Mouse (Mus musculus) bone marrow, adult 2 months (tissue): ENCODE measurements around the gene Bag6. TPM values are rescaled to one million over a fixed set of nuclear protein-coding genes. Genes with fewer than 3 reads are reported as not detected.

Experiments used
- H3K27ac ChIP-seq: fragments of 200-500 bp; 2 replicates; pipeline ENCODE4 v1.5.1; 2012; ENCODE audit warnings: low read depth, mild to moderate bottlenecking, control low read depth, inconsistent platforms, low read length; ENCODE audit not compliant: control insufficient read depth, poor library complexity, insufficient read depth
- H3K4me1 ChIP-seq: fragments of 200-500 bp; 2 replicates; pipeline ENCODE4 v1.6.1; 2011; ENCODE audit warnings: low read length; ENCODE audit not compliant: control insufficient read depth, insufficient read depth
- H3K4me3 ChIP-seq: fragments of 200-500 bp; replicated peaks from 2 replicates; pipeline ENCODE3; 2011; ENCODE audit warnings: mild to moderate bottlenecking, low read depth, low read length, control low read depth; ENCODE audit not compliant: control insufficient read depth
- CTCF ChIP-seq: fragments of 200-500 bp; IDR thresholded peaks from 2 replicates; pipeline ENCODE4 v1.5.1; 2011; ENCODE audit warnings: low read length, control low read depth; ENCODE audit not compliant: control insufficient read depth, insufficient read depth
- POLR2A ChIP-seq: fragments of 200-500 bp; IDR thresholded peaks from 2 replicates; pipeline ENCODE4 v1.6.1; 2011; ENCODE audit warnings: low read depth, mild to moderate bottlenecking, control low read depth, low read length, borderline replicate concordance; ENCODE audit not compliant: control insufficient read depth
- WGBS: fragments of 180-500 bp; shearing (Covaris S2); methylation state at CpG from one replicate; pipeline ENCODE4 v1.1.7; 2018; 5-methylcytosine and 5-hydroxymethylcytosine counted together
- polyA plus RNA-seq: library from polyadenylated mRNA; stranded (reverse); fragments of >200 nt; gene quantifications from 2 replicates; pipeline ENCODE4 v1.2.4, GENCODE M21; 2011; ENCODE audit warnings: low replicate concordance; ENCODE audit not compliant: missing spikeins, insufficient read depth, insufficient read length

The Bag6 gene
- polyA plus RNA-seq, 1 experiment, result 195 TPM

GRCm38 (mm10) chr17:35104754-35105153 is 30.2 kb upstream of the Bag6 start:
- Histone ChIP-seq H3K27ac (peak overlapping the region; percentile 36), H3K4me1 (no peaks in the 10 kb centered on the region; the same call in 1 of the 2 replicates), H3K4me3 (no peak overlapping the region)
- 67% methylated on average over 6 of the region's 6 CpGs for WGBS
- TF ChIP-seq POLR2A (no peak), CTCF (no peak)

DNA sequence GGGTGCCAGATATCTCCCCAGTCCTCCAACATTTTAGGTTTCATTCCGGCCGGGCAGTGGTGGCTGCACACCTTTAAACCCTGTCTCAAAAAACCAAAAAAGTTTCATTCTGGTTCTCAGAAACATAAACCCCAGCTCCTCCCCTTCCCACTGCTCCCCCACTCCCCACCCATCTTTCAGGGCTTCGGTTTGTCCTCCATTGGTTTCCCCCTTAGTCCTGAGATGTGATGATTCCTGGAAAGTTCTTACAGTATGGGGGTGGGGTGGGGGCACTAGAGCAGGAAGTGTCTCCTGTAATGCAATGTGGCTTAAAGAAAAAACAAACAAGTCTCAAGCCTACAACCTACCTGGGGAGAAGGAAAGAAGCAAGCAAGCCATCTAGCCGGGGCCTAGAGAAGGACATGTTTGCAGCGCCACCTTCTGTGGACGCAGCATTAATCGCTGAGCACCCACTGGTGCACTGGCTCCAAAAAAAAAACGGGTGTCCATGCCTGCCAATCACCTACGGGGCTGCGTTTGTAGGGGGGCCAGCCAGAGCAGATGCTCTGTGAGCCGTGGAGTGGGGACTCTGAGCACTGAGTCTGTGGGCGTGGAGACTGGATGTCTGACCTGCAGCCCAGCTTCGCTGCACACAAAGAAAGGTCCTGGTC is 29.1 kb upstream of the Bag6 start:
- 24% methylated on average over 13 of the region's 13 CpGs for WGBS
- no peaks in the 10 kb centered on the region; the same call in 1 of the 2 replicates for H3K4me1 ChIP-seq
- no peak overlapping the region for H3K4me3 ChIP-seq
- no peak overlapping the region for H3K27ac ChIP-seq
- TF ChIP-seq POLR2A (peak; percentile 33; the same call in 1 of the 2 replicates), CTCF (peak; percentile 68)

- TF ChIP-seq CTCF (no peak), POLR2A (no peak)
- 77% methylated on average over 3 of the region's 3 CpGs for WGBS
- Histone ChIP-seq H3K4me3 (no peak overlapping the region), H3K27ac (no peak overlapping the region), H3K4me1 (no peaks in the 10 kb centered on the region; the same call in 1 of the 2 replicates)
These were observed 28.5 kb upstream of the Bag6 start for GRCm38 (mm10) chr17:35106522-35106921.

- no peak within 1 kb of the TSS for H3K27ac ChIP-seq
- no peaks in the 10 kb centered on the region; the same call in 1 of the 2 replicates for H3K4me1 ChIP-seq
- TF ChIP-seq POLR2A (no peak), CTCF (no peak)
- 82% methylated on average over 6 of the region's 6 CpGs for WGBS
- no peak within 1 kb of the TSS for H3K4me3 ChIP-seq
These were observed 26.9 kb upstream of the Bag6 start, which contains the start of gene Ly6g5c for GRCm38 (mm10) chr17:35108097-35108496. Gene Ly6g5c, plus strand, starts transcription at chr17:35108279.

DNA sequence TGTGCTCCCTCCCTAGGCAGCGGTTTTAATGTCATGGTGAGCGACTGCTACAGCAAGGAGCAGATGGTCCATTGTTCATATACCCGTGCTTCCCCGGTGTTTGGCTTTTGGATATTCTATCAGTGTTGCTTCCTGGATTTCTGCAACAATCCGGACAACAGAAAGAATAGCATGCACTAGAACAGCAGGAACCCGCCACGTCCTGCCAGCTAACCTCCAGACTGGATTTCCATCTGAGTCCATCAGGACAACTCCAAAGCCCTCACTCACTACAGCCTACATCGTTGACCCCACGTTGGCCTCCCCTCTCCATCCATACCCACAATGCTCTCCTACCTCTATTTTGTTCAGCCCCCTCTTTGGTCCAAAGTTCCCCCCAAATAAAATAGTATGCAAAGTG is 23.2 kb upstream of the Bag6 start:
- TF ChIP-seq CTCF, result no peak
- no peak for TF ChIP-seq POLR2A
- WGBS, result 81% methylated on average over 9 of the region's 9 CpGs
- Histone ChIP-seq H3K4me1 (peaks cover 2% of the 10 kb centered on the region; the same call in 1 of the 2 replicates), H3K4me3 (no peak overlapping the region), H3K27ac (no peak overlapping the region)

- WGBS, result 77% methylated on average over 8 of the region's 8 CpGs
- TF ChIP-seq CTCF (peak; percentile 67), POLR2A (no peak)
- H3K27ac ChIP-seq, result peak within 1 kb of the TSS; percentile 75
- no peak within 1 kb of the TSS for H3K4me3 ChIP-seq
- H3K4me1 ChIP-seq, result peaks cover 3% of the 10 kb centered on the region; the same call in 1 of the 2 replicates
These were observed 19.6 kb upstream of the Bag6 start, which contains the start of gene Ly6g5b for GRCm38 (mm10) chr17:35115046-35116019. Gene Ly6g5b, minus strand, starts transcription at chr17:35115428.

DNA sequence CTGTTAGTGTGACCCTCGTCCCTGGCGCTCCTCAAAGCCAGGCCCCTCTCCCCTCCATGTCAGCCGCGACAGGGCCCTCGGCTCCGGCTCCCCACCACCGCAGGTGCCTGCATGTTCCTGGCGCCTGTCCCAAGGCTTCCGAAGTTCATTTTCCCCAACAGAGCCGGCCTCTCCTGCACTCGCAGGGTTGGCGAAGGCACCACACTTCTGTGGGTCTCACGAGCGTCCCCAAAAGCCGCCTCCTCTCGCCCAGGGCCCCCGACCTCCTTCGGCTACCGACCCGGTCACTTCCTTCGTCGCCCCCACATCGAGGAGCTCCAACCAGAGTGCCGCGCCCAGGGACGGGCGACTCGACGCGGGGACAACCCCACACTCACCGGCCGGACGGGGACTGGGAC is 14.2 kb upstream of the Bag6 start:
- TF ChIP-seq POLR2A (no peak), CTCF (no peak)
- under 1% methylated on average over 33 of the region's 33 CpGs for WGBS
- peak overlapping the region; percentile 64 for H3K27ac ChIP-seq
- peak overlapping the region; percentile 87 for H3K4me3 ChIP-seq
- peaks cover 3% of the 10 kb centered on the region; the same call in 1 of the 2 replicates for H3K4me1 ChIP-seq
